Mouse (Mus musculus): ENCODE measurements around the gene Kcnj14. TPM values are rescaled to one million over a fixed set of nuclear protein-coding genes. Genes with fewer than 3 reads are reported as not detected.

Kcnj14 gene
- polyA plus RNA-seq, 1 experiment from 2014 or later = 0.44 TPM

- Histone ChIP-seq H3K9me3 (replicated peaks) (no peaks in the 10 kb centered on the region), H3K36me3 (no peaks in the 10 kb centered on the region), H3K4me2 (no peak overlapping the region), H3K4me3 (no peak overlapping the region), H3K9ac (no peak overlapping the region), H3K27me3 (peaks cover 74% of the 10 kb centered on the region), H3K27ac (no peak overlapping the region), H3K4me1 (replicated peaks) (peaks cover 15% of the 10 kb centered on the region)
- 49% methylated on average over 4 of the region's 4 CpGs for WGBS
- no peak for ATAC-seq (replicated peaks; ENCODE audit: insufficient number of reproducible peaks, insufficient read depth, low FRiP score, low read depth)
These were observed 34.4 kb upstream of the Kcnj14 start for GRCm38 (mm10) chr7:45859008-45859407.

- Histone ChIP-seq H3K27me3 (peaks cover 65% of the 10 kb centered on the region), H3K4me3 (peak overlapping the region; percentile 47), H3K4me1 (replicated peaks) (peaks cover 15% of the 10 kb centered on the region), H3K9ac (peak overlapping the region; percentile 36), H3K36me3 (no peaks in the 10 kb centered on the region), H3K4me2 (peak overlapping the region; percentile 72), H3K9me3 (replicated peaks) (no peaks in the 10 kb centered on the region), H3K27ac (no peak overlapping the region)
- WGBS = 2% methylated on average over 30 of the region's 30 CpGs
- ATAC-seq (replicated peaks; ENCODE audit: insufficient number of reproducible peaks, insufficient read depth, low FRiP score, low read depth) = no peak
These were observed 32.6 kb upstream of the Kcnj14 start for GRCm38 (mm10) chr7:45856950-45857901.

GRCm38 (mm10) chr7:45853089-45853488 is 28.5 kb upstream of the Kcnj14 start:
- Histone ChIP-seq H3K9me3 (replicated peaks) (no peaks in the 10 kb centered on the region), H3K27ac (no peak overlapping the region), H3K27me3 (peaks cover 39% of the 10 kb centered on the region), H3K36me3 (no peaks in the 10 kb centered on the region), H3K9ac (no peak overlapping the region), H3K4me3 (no peak overlapping the region), H3K4me1 (replicated peaks) (peaks cover 14% of the 10 kb centered on the region), H3K4me2 (no peak overlapping the region)
- 78% methylated on average over 12 of the region's 12 CpGs for WGBS
- ATAC-seq (replicated peaks; ENCODE audit: insufficient number of reproducible peaks, insufficient read depth, low FRiP score, low read depth) = no peak

- Histone ChIP-seq H3K36me3 (no peaks in the 10 kb centered on the region), H3K4me3 (no peak overlapping the region), H3K9me3 (replicated peaks) (no peaks in the 10 kb centered on the region), H3K4me1 (replicated peaks) (no peaks in the 10 kb centered on the region), H3K4me2 (no peak overlapping the region), H3K27ac (no peak overlapping the region), H3K27me3 (peaks cover 25% of the 10 kb centered on the region), H3K9ac (no peak overlapping the region)
- ATAC-seq (replicated peaks; ENCODE audit: insufficient number of reproducible peaks, insufficient read depth, low FRiP score, low read depth) = no peak
- 43% methylated on average over 3 of the region's 3 CpGs for whole genome bisulfite sequencing
These were observed 26.1 kb upstream of the Kcnj14 start for GRCm38 (mm10) chr7:45850661-45851060.

- Histone ChIP-seq H3K4me1 (replicated peaks) (no peaks in the 10 kb centered on the region), H3K4me3 (no peak overlapping the region), H3K27ac (no peak overlapping the region), H3K27me3 (peaks cover 26% of the 10 kb centered on the region), H3K4me2 (no peak overlapping the region), H3K9ac (no peak overlapping the region), H3K36me3 (no peaks in the 10 kb centered on the region), H3K9me3 (replicated peaks) (no peaks in the 10 kb centered on the region)
- 11% methylated on average over 6 of the region's 6 CpGs for WGBS
- ATAC-seq (replicated peaks; ENCODE audit: insufficient number of reproducible peaks, insufficient read depth, low FRiP score, low read depth) = no peak
These were observed 24.0 kb upstream of the Kcnj14 start for GRCm38 (mm10) chr7:45848447-45849027.

- Histone ChIP-seq H3K9ac (no peak overlapping the region), H3K36me3 (no peaks in the 10 kb centered on the region), H3K4me1 (replicated peaks) (no peaks in the 10 kb centered on the region), H3K27ac (no peak overlapping the region), H3K4me2 (no peak overlapping the region), H3K9me3 (replicated peaks) (no peaks in the 10 kb centered on the region), H3K4me3 (no peak overlapping the region), H3K27me3 (peaks cover 38% of the 10 kb centered on the region)
- 79% methylated on average over 10 of the region's 10 CpGs for WGBS
- no peak for ATAC-seq (replicated peaks; ENCODE audit: insufficient number of reproducible peaks, insufficient read depth, low FRiP score, low read depth)
These were observed 18.6 kb upstream of the Kcnj14 start for GRCm38 (mm10) chr7:45842950-45843744.

- Histone ChIP-seq H3K4me1 (replicated peaks) (peaks cover 27% of the 10 kb centered on the region), H3K4me2 (peak overlapping the region; percentile 67), H3K9ac (no peak overlapping the region), H3K36me3 (peaks cover 5% of the 10 kb centered on the region), H3K27me3 (peaks cover 58% of the 10 kb centered on the region), H3K27ac (no peak overlapping the region), H3K9me3 (replicated peaks) (no peaks in the 10 kb centered on the region), H3K4me3 (peak overlapping the region; percentile 41)
- no peak for ATAC-seq (replicated peaks; ENCODE audit: insufficient number of reproducible peaks, insufficient read depth, low FRiP score, low read depth)
- WGBS = 3% methylated on average over 14 of the region's 31 CpGs
These were observed 9.3 kb upstream of the Kcnj14 start for GRCm38 (mm10) chr7:45833924-45834323.

- under 1% methylated on average over 86 of the region's 86 CpGs for WGBS
- Histone ChIP-seq H3K27me3 (peaks cover 58% of the 10 kb centered on the region), H3K4me1 (replicated peaks) (peaks cover 27% of the 10 kb centered on the region), H3K27ac (no peak overlapping the region), H3K9me3 (replicated peaks) (no peaks in the 10 kb centered on the region), H3K4me3 (peak overlapping the region; percentile 41), H3K36me3 (peaks cover 12% of the 10 kb centered on the region), H3K4me2 (peak overlapping the region; percentile 67), H3K9ac (0 out of 2 replicates have a peak overlapping the region, but pooled peaks have one; percentile 13)
- ATAC-seq (replicated peaks; ENCODE audit: insufficient number of reproducible peaks, insufficient read depth, low FRiP score, low read depth) = 0 out of 2 replicates have a peak, but pooled peaks have one; percentile 16
These were observed 8.7 kb upstream of the Kcnj14 start for GRCm38 (mm10) chr7:45833148-45833790.

GRCm38 (mm10) chr7:45832428-45832827 is 7.8 kb upstream of the Kcnj14 start:
- H3K27ac ChIP-seq = no peak overlapping the region
- peaks cover 55% of the 10 kb centered on the region for H3K27me3 ChIP-seq
- peak overlapping the region; percentile 67 for H3K4me2 ChIP-seq
- H3K4me1 ChIP-seq (replicated peaks) = peaks cover 27% of the 10 kb centered on the region
- H3K4me3 ChIP-seq = peak overlapping the region; percentile 41
- no peak for ATAC-seq (replicated peaks; ENCODE audit: insufficient number of reproducible peaks, insufficient read depth, low FRiP score, low read depth)
- no peak overlapping the region for H3K9ac ChIP-seq
- H3K9me3 ChIP-seq (replicated peaks) = no peaks in the 10 kb centered on the region
- peaks cover 20% of the 10 kb centered on the region for H3K36me3 ChIP-seq
- WGBS = 9% methylated on average over 30 of the region's 30 CpGs

- ATAC-seq (replicated peaks; ENCODE audit: insufficient number of reproducible peaks, insufficient read depth, low FRiP score, low read depth) = no peak
- H3K4me2 ChIP-seq = peak overlapping the region; percentile 80
- WGBS = 24% methylated on average over 5 of the region's 5 CpGs
- no peaks in the 10 kb centered on the region for H3K9me3 ChIP-seq (replicated peaks)
- H3K4me1 ChIP-seq (replicated peaks) = peaks cover 27% of the 10 kb centered on the region
- peak overlapping the region; percentile 81 for H3K4me3 ChIP-seq
- peak overlapping the region; percentile 78; the same call in 1 of the 2 replicates for H3K9ac ChIP-seq
- H3K27me3 ChIP-seq = peaks cover 47% of the 10 kb centered on the region
- H3K27ac ChIP-seq = no peak overlapping the region
- H3K36me3 ChIP-seq = peaks cover 33% of the 10 kb centered on the region
These were observed 6.5 kb upstream of the Kcnj14 start for GRCm38 (mm10) chr7:45831128-45831525.
